Mouse (Mus musculus) lung, postnatal 0 days (tissue): ENCODE data around the gene Ccnh.

Experiments
- CTCF ChIP-seq: IDR thresholded peaks from 2 replicates; pipeline ENCODE4 v1.5.1; 2016; ENCODE audit warnings: antibody characterized with exemption, mild to moderate bottlenecking
- EP300 ChIP-seq: IDR thresholded peaks from 2 replicates; pipeline ENCODE4 v1.6.1; 2016; ENCODE audit warnings: antibody characterized with exemption, mild to moderate bottlenecking, control low read depth

DNA sequence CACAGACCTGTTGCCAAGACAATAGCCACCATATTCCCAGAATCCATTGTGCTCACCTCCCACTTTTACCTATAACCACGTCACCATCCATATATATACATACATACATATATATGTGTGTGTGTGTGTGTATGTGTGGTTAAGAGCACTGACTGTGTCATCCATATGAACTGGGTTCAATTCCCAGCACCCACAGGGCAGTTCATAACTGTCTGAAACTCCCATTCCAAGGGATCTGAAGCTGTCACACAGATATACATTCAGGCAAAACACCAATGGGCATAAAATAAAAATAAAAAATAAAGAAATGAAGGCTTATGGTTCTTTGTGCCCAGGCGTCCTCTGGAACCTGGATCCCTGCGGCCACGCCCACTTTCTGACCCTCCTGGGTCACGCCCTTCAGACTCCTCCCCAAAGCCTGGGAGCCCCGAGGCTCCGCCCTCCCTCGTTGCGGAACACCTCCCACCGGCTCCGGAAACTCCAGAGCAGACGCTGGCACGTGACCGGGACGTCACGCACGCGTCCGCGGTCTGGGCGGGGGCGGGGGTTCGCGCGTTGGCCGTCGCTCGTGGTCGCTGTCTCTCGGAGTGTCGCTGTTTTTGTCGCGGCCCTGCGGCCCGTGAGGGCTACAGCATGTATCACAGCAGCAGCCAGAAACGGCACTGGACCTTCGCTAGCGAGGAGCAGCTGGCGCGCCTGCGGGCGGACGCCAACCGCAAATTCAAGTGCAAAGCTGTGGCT lies at the start of gene Ccnh:
- peak; percentile 22; the same call in 1 of the 2 replicates for TF ChIP-seq CTCF
- TF ChIP-seq EP300: no peak
